Mouse (Mus musculus) forebrain, postnatal 0 days (tissue): ENCODE measurements at regions not wholly inside any gene's neighbourhood (a gene's known extent, or its start where the extent isn't known, plus 50 kb on each side); places are given as distances from the start of the nearest gene placed in this dataset.

Experiments
- ATAC-seq: fragments of 200-750 bp; cut with Nextera tagmentation; 2 replicates; pipeline ENCODE4 v1.8.0; 2017; ENCODE audit warnings: mild to moderate bottlenecking, moderate library complexity
- DNase-seq: peaks from one replicate; pipeline ENCODE4 v3.0.0-alpha.2; 2015
- H3K27ac ChIP-seq: fragments of 300-500 bp; sonication (generic); 2 replicates; pipeline ENCODE4 v1.5.1; 2014; ENCODE audit warnings: low read depth, mild to moderate bottlenecking, antibody characterized with exemption, low read length, moderate library complexity, mixed read lengths
- H3K27me3 ChIP-seq: fragments of 300-500 bp; sonication (generic); 2 replicates; pipeline ENCODE4 v1.6.1; 2014; ENCODE audit warnings: mild to moderate bottlenecking, low read length, mixed read lengths; ENCODE audit not compliant: insufficient read depth
- H3K36me3 ChIP-seq: fragments of 300-500 bp; sonication (generic); 2 replicates; pipeline ENCODE4 v1.6.1; 2014; ENCODE audit warnings: mild to moderate bottlenecking, moderate library complexity; ENCODE audit not compliant: insufficient read depth
- H3K4me1 ChIP-seq: fragments of 300-500 bp; sonication (generic); 2 replicates; pipeline ENCODE4 v1.6.1; 2014; ENCODE audit warnings: antibody characterized with exemption; ENCODE audit not compliant: insufficient read depth
- H3K4me2 ChIP-seq: fragments of 300-500 bp; sonication (generic); 2 replicates; pipeline ENCODE4 v1.6.1; 2014; ENCODE audit warnings: low read depth, mild to moderate bottlenecking, moderate library complexity
- H3K4me3 ChIP-seq: fragments of 300-500 bp; sonication (generic); 2 replicates; pipeline ENCODE4 v1.5.1; 2014; ENCODE audit warnings: low read depth, low read length, mixed read lengths
- H3K9ac ChIP-seq: fragments of 300-500 bp; sonication (generic); 2 replicates; pipeline ENCODE4 v1.6.1; 2014; ENCODE audit warnings: mild to moderate bottlenecking
- H3K9me3 ChIP-seq: fragments of 300-500 bp; sonication (generic); 2 replicates; pipeline ENCODE4 v1.6.1; 2016; ENCODE audit warnings: low read length
- CTCF ChIP-seq: sonication (generic); IDR thresholded peaks from 2 replicates; pipeline ENCODE4 v1.5.1; 2016; ENCODE audit warnings: antibody characterized with exemption, control low read depth, low read depth
- WGBS: fragments of 180-500 bp; shearing (Covaris S2); extraction: QIAGEN DNeasy Blood & Tissue Kit; methylation state at CpG from one replicate; pipeline ENCODE4 v1.1.7; 2014; 5-methylcytosine and 5-hydroxymethylcytosine counted together

GRCm38 (mm10) chr2:92737301-92737700 is 137.8 kb downstream of the Chst1 start:
- Histone ChIP-seq H3K4me3 (no peak overlapping the region), H3K36me3 (no peaks in the 10 kb centered on the region), H3K9me3 (no peaks in the 10 kb centered on the region), H3K27me3 (no peaks in the 10 kb centered on the region), H3K27ac (no peak overlapping the region), H3K4me1 (no peaks in the 10 kb centered on the region), H3K9ac (no peak overlapping the region), H3K4me2 (no peak overlapping the region)
- WGBS = 78% methylated on average over 1 of the region's 1 CpGs
- DNase-seq (no peak), ATAC-seq (no peak)
- no peak for TF ChIP-seq CTCF

GRCm38 (mm10) chr2:92739576-92739975 is 140.1 kb downstream of the Chst1 start:
- no peak for ATAC-seq
- H3K9ac ChIP-seq = no peak overlapping the region

GRCm38 (mm10) chr2:92740776-92741295 is 141.3 kb downstream of the Chst1 start:
- Histone ChIP-seq H3K9ac (no peak overlapping the region), H3K4me1 (no peaks in the 10 kb centered on the region), H3K27me3 (no peaks in the 10 kb centered on the region), H3K36me3 (no peaks in the 10 kb centered on the region), H3K4me3 (no peak overlapping the region), H3K27ac (no peak overlapping the region), H3K4me2 (no peak overlapping the region), H3K9me3 (no peaks in the 10 kb centered on the region)
- ATAC-seq (no peak), DNase-seq (no peak)
- no peak for TF ChIP-seq CTCF
- 73% methylated on average over 4 of the region's 4 CpGs for WGBS

More at GRCm38 (mm10) chr2:92739576-92739975, 140.1 kb downstream of the Chst1 start:
- Histone ChIP-seq H3K27ac (no peak overlapping the region), H3K27me3 (no peaks in the 10 kb centered on the region), H3K9me3 (no peaks in the 10 kb centered on the region), H3K36me3 (no peaks in the 10 kb centered on the region), H3K4me2 (no peak overlapping the region), H3K4me1 (no peaks in the 10 kb centered on the region), H3K4me3 (no peak overlapping the region)
- TF ChIP-seq CTCF = no peak
- no peak for DNase-seq
- 87% methylated on average over 4 of the region's 4 CpGs for WGBS

- no peak overlapping the region for H3K4me3 ChIP-seq
- H3K4me1 ChIP-seq = no peaks in the 10 kb centered on the region
- H3K27ac ChIP-seq = no peak overlapping the region
- DNase-seq = no peak
- no peak overlapping the region for H3K9ac ChIP-seq
- no peak for TF ChIP-seq CTCF
- ATAC-seq = no peak
- 77% methylated on average over 5 of the region's 5 CpGs for WGBS
- no peaks in the 10 kb centered on the region for H3K9me3 ChIP-seq
- H3K36me3 ChIP-seq = no peaks in the 10 kb centered on the region
- H3K27me3 ChIP-seq = no peaks in the 10 kb centered on the region
- no peak overlapping the region for H3K4me2 ChIP-seq
These were observed 142.5 kb downstream of the Chst1 start for GRCm38 (mm10) chr2:92742025-92742424.

GRCm38 (mm10) chr2:92742671-92743070 is 143.2 kb downstream of the Chst1 start:
- no peak overlapping the region for H3K4me2 ChIP-seq
- ATAC-seq = no peak
- H3K27me3 ChIP-seq = no peaks in the 10 kb centered on the region
- no peak overlapping the region for H3K9ac ChIP-seq
- no peaks in the 10 kb centered on the region for H3K9me3 ChIP-seq
- TF ChIP-seq CTCF = no peak
- no peak overlapping the region for H3K27ac ChIP-seq
- no peaks in the 10 kb centered on the region for H3K4me1 ChIP-seq
- H3K4me3 ChIP-seq = no peak overlapping the region
- no peaks in the 10 kb centered on the region for H3K36me3 ChIP-seq
- DNase-seq = no peak

GRCm38 (mm10) chr2:92743152-92743551 is 143.6 kb downstream of the Chst1 start:
- DNase-seq = no peak
- Histone ChIP-seq H3K4me2 (no peak overlapping the region), H3K4me1 (no peaks in the 10 kb centered on the region), H3K4me3 (no peak overlapping the region), H3K36me3 (no peaks in the 10 kb centered on the region), H3K9me3 (no peaks in the 10 kb centered on the region), H3K27ac (no peak overlapping the region), H3K27me3 (no peaks in the 10 kb centered on the region), H3K9ac (no peak overlapping the region)
- TF ChIP-seq CTCF = no peak
- 45% methylated on average over 5 of the region's 5 CpGs for WGBS
- ATAC-seq = no peak

GRCm38 (mm10) chr2:92743911-92744310 is 144.4 kb downstream of the Chst1 start:
- Histone ChIP-seq H3K27me3 (no peaks in the 10 kb centered on the region), H3K9me3 (no peaks in the 10 kb centered on the region), H3K4me2 (no peak overlapping the region), H3K27ac (no peak overlapping the region), H3K4me3 (no peak overlapping the region), H3K4me1 (no peaks in the 10 kb centered on the region), H3K9ac (no peak overlapping the region), H3K36me3 (no peaks in the 10 kb centered on the region)
- DNase-seq (no peak), ATAC-seq (no peak)
- no peak for TF ChIP-seq CTCF
- 38% methylated on average over 5 of the region's 5 CpGs for WGBS

- no peak overlapping the region for H3K4me2 ChIP-seq
- DNase-seq (no peak), ATAC-seq (no peak)
- no peaks in the 10 kb centered on the region for H3K36me3 ChIP-seq
- H3K4me1 ChIP-seq = no peaks in the 10 kb centered on the region
- H3K9ac ChIP-seq = no peak overlapping the region
- no peaks in the 10 kb centered on the region for H3K9me3 ChIP-seq
- no peak for TF ChIP-seq CTCF
- 81% methylated on average over 2 of the region's 2 CpGs for WGBS
- H3K27me3 ChIP-seq = no peaks in the 10 kb centered on the region
- H3K4me3 ChIP-seq = no peak overlapping the region
- no peak overlapping the region for H3K27ac ChIP-seq
These were observed 147.9 kb downstream of the Chst1 start for GRCm38 (mm10) chr2:92747406-92747805.
